Mouse (Mus musculus): ENCODE results near the gene Ambra1.

Gene Ambra1

DNA sequence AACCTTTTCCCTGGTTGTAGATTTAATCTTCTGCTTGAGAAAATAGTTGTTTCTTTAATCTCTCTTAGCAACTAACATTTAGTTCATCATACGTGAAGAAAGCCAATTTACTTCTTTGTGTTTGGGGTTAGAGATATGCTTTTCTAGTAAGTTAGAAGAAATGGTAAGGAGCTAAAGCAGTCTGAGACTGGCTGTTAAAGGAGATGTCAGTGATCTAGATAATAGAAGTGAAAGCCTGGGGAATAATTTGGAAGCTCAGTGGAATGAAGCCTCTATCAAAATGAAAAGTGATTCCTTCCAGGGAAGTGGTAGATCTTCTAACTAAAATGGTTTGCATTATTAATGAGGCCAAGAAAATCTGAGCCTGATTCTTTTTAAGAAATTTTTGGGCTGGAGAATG lies 141.3 kb downstream of the Ambra1 start:
- DNase-seq (ENCODE audit: low spot score), result no peak

DNA sequence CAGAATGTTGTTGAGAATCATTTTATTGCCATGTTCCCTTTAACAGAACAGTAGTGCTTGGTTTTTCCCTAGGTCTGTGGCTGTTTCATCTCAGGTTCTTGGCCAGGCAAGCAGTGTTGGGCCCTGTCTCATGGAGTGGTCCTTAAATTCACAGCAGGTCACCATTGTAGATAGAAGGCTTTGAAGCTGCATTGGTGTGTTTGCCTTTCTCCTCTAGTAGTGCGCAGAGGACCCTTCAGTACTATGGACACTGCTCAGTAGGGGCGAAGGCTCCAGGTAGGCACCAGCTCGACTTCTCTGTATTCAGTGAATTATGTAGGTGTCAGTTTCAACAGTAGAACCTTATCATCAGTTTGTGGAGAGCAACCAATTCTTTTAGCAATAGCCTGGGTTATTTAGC lies 142.7 kb downstream of the Ambra1 start:
- no peak for DNase-seq (ENCODE audit: low spot score)

DNA sequence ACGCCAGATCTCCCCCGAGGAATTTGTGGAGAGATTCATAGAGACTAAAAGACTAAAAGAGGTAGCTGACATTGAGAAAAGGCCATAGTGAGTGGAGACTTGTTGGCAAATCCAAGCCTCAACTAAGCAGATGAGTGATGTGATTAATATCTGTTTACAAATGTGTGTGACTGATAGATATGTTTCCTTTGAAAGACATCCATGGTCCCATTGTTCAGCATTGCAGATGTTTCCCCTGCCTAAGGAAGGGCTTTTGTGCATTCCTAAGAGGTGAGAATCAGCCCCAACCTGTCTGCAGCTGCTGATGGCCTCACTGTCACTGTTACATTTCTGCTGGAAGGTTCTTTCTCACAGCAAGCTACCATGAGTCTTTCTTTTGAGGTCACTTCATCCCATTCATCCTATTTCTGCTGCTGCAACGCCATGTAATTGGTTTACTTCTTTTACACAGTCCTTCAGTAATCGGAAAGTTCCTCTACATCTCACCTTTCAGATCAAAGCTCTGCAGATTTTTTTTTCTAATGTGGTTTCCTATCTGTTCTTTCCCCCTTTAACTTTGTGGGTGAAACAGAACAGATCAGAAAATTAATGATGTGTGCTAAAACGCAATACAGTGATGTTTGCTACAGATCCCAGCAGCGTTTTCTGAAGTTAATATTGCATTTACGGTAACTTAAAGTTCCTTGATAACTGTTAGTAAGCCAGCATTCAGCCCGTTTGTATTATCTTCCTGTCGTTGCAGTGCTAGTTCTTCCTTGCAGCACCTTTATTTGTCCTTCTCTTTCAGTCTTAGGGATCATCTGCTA lies 146.3 kb downstream of the Ambra1 start:
- peak; percentile 14 for DNase-seq (ENCODE audit: low spot score)

- peak; percentile 43 for DNase-seq (ENCODE audit: low spot score)
These were observed 146.8 kb downstream of the Ambra1 start for GRCm38 (mm10) chr2:91876806-91877140.

- no peak for DNase-seq (ENCODE audit: low spot score)
These were observed 148.7 kb downstream of the Ambra1 start for GRCm38 (mm10) chr2:91878387-91879180.

- no peak for DNase-seq (ENCODE audit: low spot score)
These were observed 154.0 kb downstream of the Ambra1 start for GRCm38 (mm10) chr2:91883961-91884360.

- DNase-seq (ENCODE audit: low spot score), result no peak
These were observed 154.7 kb downstream of the Ambra1 start for GRCm38 (mm10) chr2:91884616-91885015.

DNA sequence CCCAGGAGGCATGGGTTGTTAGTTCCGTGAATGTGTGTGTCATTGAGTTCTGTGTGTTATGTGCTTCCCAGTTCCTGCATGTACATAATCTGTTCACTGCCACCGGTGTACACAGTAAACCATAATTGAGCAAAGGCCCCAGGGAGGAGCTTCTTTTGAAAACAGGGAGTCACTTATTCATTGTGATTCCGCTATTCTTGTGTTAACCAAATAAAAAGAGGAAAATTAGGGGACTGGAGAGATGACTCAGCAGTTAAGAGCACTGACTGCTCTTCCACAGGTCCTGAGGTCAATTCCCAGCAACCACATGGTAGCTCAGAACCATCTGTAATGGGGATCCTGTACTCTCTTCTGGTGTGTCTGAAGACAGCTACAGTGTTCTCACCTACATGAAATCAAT lies 164.8 kb downstream of the Ambra1 start:
- DNase-seq (ENCODE audit: low spot score), result no peak

- no peak for DNase-seq (ENCODE audit: low spot score)
These were observed 165.5 kb downstream of the Ambra1 start for GRCm38 (mm10) chr2:91895401-91895800.

DNA sequence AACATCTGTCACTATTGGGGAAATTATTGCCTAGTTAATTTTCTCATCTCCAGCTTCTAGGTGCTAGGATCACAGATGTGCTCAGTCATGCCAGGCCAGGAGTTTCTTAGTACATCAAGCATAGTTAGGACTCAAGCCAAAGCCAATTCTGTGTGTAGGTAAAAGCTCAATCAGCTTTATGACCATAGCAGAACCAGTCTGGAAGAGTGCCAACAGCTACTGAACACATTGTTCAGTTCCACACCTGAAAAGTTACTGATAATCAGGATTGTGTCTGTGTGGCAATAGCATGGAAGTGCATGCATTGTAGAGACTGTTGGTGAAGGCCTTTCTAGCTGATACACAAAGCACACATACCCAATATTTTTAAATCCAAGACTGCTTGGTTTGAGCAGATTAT lies 168.0 kb downstream of the Ambra1 start:
- no peak for DNase-seq (ENCODE audit: low spot score)

- DNase-seq (ENCODE audit: low spot score), result no peak
These were observed 169.2 kb downstream of the Ambra1 start for GRCm38 (mm10) chr2:91899141-91899540.

DNA sequence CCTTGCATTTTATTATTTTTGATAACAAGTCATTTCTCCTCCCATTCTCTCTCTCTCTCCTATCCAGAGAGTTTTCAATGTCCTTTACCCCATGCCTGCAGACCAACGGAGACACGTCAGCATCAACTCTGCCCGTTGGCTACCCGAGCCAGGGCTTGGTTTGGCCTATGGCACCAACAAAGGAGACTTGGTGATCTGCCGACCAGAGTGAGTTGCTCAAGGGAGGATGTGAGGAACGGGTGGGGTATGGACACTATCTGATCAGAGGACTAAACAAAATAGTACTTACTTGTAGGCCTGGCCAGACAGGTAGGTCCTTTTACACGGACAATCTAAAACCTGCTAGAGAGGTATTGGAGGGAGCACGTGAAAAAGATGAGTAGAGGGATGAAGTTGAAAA lies 170.5 kb downstream of the Ambra1 start:
- no peak for DNase-seq (ENCODE audit: low spot score)

DNA sequence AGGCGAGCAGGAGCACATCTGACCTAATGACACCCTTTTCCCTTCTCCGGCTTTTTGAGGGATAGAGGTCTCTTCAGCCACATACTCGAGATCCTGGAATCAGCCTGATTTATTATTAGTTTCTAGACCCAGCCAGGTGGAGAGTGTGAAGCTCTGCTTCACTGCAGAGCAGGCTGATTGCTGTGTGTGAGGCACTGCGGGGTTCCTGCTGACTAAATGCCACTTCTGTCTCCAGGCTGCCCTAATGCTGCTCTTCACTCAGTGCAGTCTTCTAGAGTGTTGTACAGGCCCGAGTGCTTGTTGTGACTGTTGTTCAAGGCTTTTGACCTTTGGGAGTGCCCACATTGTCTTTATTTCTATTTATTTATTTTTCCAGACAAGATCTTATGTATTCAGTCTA lies 172.4 kb downstream of the Ambra1 start:
- DNase-seq (ENCODE audit: low spot score), result no peak

DNA sequence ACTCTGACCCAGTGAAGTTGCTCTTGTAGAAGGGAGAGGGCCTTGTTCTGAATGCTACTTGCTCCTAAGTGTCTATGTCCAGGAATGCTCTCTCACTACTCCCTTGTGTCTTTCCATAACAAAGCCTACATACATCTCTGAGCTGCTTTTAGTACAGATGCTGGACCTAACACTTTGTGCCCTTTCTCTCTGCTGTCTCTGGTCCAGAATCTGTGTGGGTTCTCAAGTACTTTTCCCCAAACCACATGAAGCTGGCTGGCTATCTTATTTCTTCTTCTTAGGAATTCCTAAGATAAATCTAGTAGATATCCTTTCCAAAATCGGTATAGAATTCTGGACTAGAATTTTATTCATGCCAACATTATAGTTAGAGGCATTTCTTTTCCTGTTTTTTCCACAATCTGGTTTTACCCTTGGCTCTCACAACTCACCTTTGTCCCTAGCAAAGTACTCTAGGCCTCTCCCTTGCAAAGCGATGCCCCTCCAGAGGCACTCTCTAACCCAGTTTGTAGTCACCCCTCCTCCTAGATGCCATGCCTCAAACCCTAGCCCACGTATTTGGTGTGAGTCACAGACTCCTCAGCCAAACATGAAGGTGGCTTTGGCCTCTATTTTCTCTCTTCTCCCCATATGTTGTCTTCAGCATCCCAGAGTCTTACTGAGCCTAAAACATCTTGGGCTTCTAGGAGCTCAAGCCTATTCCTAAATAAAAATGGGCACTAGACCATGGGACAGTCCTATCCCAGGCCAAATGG lies 173.4 kb downstream of the Ambra1 start:
- no peak for DNase-seq (ENCODE audit: low spot score)

- no peak for DNase-seq (ENCODE audit: low spot score)
These were observed 174.8 kb downstream of the Ambra1 start for GRCm38 (mm10) chr2:91904618-91905307.

GRCm38 (mm10) chr2:91906141-91906540 lies 176.2 kb downstream of the Ambra1 start:
- no peak for DNase-seq (ENCODE audit: low spot score)

DNA sequence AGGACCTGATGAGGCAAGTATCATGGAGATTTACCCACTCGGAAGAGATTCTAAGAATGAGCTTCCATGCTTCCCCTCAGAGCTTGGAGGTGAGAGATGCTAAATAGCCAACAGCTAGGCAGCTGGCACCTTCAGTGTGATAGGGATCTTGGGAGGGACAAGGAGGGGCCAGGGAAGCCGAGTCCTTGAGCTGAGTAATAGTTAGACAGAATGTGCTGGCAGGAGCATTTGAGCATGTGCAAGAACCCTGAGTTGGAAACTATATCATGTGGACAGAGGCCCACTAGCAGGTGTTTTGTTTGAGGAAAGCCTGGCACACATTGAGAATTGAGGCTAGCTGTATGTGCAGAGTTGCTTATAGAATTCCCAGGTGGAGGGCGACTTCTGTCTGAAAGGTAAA lies 182.7 kb downstream of the Ambra1 start:
- DNase-seq (ENCODE audit: low spot score), result peak; percentile 40

GRCm38 (mm10) chr2:91913328-91914110 lies 183.6 kb downstream of the Ambra1 start:
- no peak for DNase-seq (ENCODE audit: low spot score)

GRCm38 (mm10) chr2:91916346-91916977 lies 186.5 kb downstream of the Ambra1 start:
- no peak for DNase-seq (ENCODE audit: low spot score)

GRCm38 (mm10) chr2:91917096-91917495 lies 187.2 kb downstream of the Ambra1 start:
- no peak for DNase-seq (ENCODE audit: low spot score)

DNA sequence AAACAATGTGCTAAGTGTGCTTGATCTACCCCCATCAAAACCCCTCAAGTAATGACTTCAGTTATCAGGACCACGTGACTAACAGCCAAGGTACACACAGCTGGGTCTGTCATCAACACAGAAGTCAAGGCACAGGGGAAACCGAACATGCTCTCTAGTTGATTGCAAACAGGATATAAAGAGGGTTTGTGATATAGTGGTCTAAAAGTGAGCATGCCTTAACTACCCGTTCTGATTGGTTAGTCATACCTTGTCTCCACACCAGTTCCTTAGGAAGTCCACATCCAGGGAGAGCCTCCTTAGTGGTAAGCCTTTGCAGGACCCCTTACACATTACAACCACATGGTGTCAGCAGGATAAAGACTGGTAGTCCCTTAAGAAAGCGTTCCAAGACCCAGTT lies 190.2 kb downstream of the Ambra1 start:
- DNase-seq (ENCODE audit: low spot score), result no peak

Measured in MN1 (cell line).